Mouse (Mus musculus) hematopoietic stem cell, adult 5-6 weeks (primary cell): ENCODE data around the gene Msrb3. TPM values are rescaled to one million over a fixed set of nuclear protein-coding genes. Genes with fewer than 3 reads are reported as not detected.

Experiments used
- ATAC-seq, 2 experiments: fragments of 125-278 bp in 1 of 2; replicated peaks in 1 of 2; 2 replicates each; pipeline ENCODE4 v1.8.0; 2016 to 2017; ENCODE audit warnings: inconsistent platforms in 2 of 2, mild to moderate bottlenecking in 2 of 2, moderate number of reproducible peaks in 2 of 2, low read depth in 1 of 2, moderate TSS enrichment in 1 of 2; ENCODE audit not compliant: low FRiP score in 2 of 2, poor library complexity in 2 of 2, severe bottlenecking in 2 of 2, insufficient read depth in 1 of 2, low TSS enrichment in 1 of 2
- total RNA-seq: library from RNA; stranded (forward); fragments of 172-1452, 232-1000 nt; gene quantifications from 2 replicates; pipeline ENCODE4 v1.2.3, GENCODE M21; 2017

Msrb3 gene
- total RNA-seq, 1 experiment from 2014 or later: 12.6 TPM

- no peak for ATAC-seq
Measured at GRCm38 (mm10) chr10:120904676-120905075, 5.8 kb upstream of the Msrb3 start.

- peak; percentile 37 to 42 for ATAC-seq
Measured at GRCm38 (mm10) chr10:120903843-120904468, 5.1 kb upstream of the Msrb3 start.

GRCm38 (mm10) chr10:120901746-120902145 is 2.8 kb upstream of the Msrb3 start:
- ATAC-seq: no peak

GRCm38 (mm10) chr10:120900096-120900495 is 1.2 kb upstream of the Msrb3 start:
- no peak for ATAC-seq

- ATAC-seq: no peak
Measured at GRCm38 (mm10) chr10:120898357-120898756, 544 bp downstream of the Msrb3 start.

- peak; percentile 80 to 89 for ATAC-seq
Measured at GRCm38 (mm10) chr10:120895899-120896289, 3.0 kb downstream of the Msrb3 start.

GRCm38 (mm10) chr10:120894978-120895898 is 3.7 kb downstream of the Msrb3 start:
- ATAC-seq: no peak

GRCm38 (mm10) chr10:120893938-120894337 is 5.0 kb downstream of the Msrb3 start:
- no peak for ATAC-seq

GRCm38 (mm10) chr10:120891131-120891530 is 7.8 kb downstream of the Msrb3 start:
- no peak for ATAC-seq

- no peak for ATAC-seq
Measured at GRCm38 (mm10) chr10:120890592-120890991, 8.3 kb downstream of the Msrb3 start.

- no peak for ATAC-seq
Measured at GRCm38 (mm10) chr10:120888531-120888930, 10.4 kb downstream of the Msrb3 start.

GRCm38 (mm10) chr10:120884220-120884619 is 14.7 kb downstream of the Msrb3 start:
- no peak for ATAC-seq

- ATAC-seq: no peak
Measured at GRCm38 (mm10) chr10:120883732-120884131, 15.2 kb downstream of the Msrb3 start.

- ATAC-seq: 0 out of 4 replicates have a peak, but pooled peaks of 1 of the 2 experiments have one; percentile 12
Measured at GRCm38 (mm10) chr10:120883069-120883415, 15.9 kb downstream of the Msrb3 start.

GRCm38 (mm10) chr10:120882347-120883068 is 16.4 kb downstream of the Msrb3 start:
- peak; percentile 90 to 94 for ATAC-seq

- ATAC-seq: no peak
Measured at GRCm38 (mm10) chr10:120876549-120877270, 22.2 kb downstream of the Msrb3 start.

- peak; percentile 75 to 81 for ATAC-seq
Measured at GRCm38 (mm10) chr10:120875672-120876463, 23.0 kb downstream of the Msrb3 start.
